Mouse (Mus musculus) hindbrain, embryonic 12.5 days (tissue): ENCODE data around the gene C130050O18Rik. TPM values are rescaled to one million over a fixed set of nuclear protein-coding genes. Genes with fewer than 3 reads are reported as not detected.
A peak's percentile ranks its signal among the peaks of the same experiment; 100 is the strongest.

Experiments
- ATAC-seq: fragments of 200-750 bp; cut with Nextera tagmentation; 2 replicates; pipeline ENCODE4 v1.8.0; 2017; ENCODE audit warnings: moderate TSS enrichment; ENCODE audit not compliant: low FRiP score
- H3K27ac ChIP-seq: fragments of 300-500 bp; sonication (generic); 2 replicates; pipeline ENCODE4 v1.5.1; 2016; ENCODE audit warnings: mild to moderate bottlenecking
- H3K27me3 ChIP-seq: fragments of 300-500 bp; sonication (generic); 2 replicates; pipeline ENCODE4 v1.6.1; 2016; ENCODE audit warnings: mild to moderate bottlenecking
- H3K36me3 ChIP-seq: fragments of 300-500 bp; sonication (generic); 2 replicates; pipeline ENCODE4 v1.6.1; 2016; ENCODE audit warnings: mild to moderate bottlenecking
- H3K4me1 ChIP-seq: fragments of 300-500 bp; sonication (generic); 2 replicates; pipeline ENCODE4 v1.6.1; 2016
- H3K4me2 ChIP-seq: fragments of 300-500 bp; sonication (generic); replicated peaks from 2 replicates; pipeline ENCODE4 v1.6.1; 2016; ENCODE audit warnings: mild to moderate bottlenecking
- H3K4me3 ChIP-seq: fragments of 300-500 bp; sonication (generic); 2 replicates; pipeline ENCODE4 v1.5.1; 2016; ENCODE audit warnings: mild to moderate bottlenecking
- H3K9ac ChIP-seq: fragments of 300-500 bp; sonication (generic); 2 replicates; pipeline ENCODE4 v1.6.1; 2016; ENCODE audit warnings: mild to moderate bottlenecking, moderate library complexity
- H3K9me3 ChIP-seq: fragments of 300-500 bp; sonication (generic); replicated peaks from 2 replicates; pipeline ENCODE4 v1.6.1; 2016; ENCODE audit warnings: mild to moderate bottlenecking
- WGBS: fragments of 180-500 bp; shearing (Covaris S2); methylation state at CpG from one replicate; pipeline ENCODE4 v1.1.7; 2016; 5-methylcytosine and 5-hydroxymethylcytosine counted together
- polyA plus RNA-seq: library from polyadenylated mRNA; unstranded; fragments of >200 nt; fragmentation: Nextera tagmentation; extraction: Ambion mirVana; gene quantifications from 2 replicates; pipeline ENCODE4 v1.2.1, GENCODE M21; 2016

The C130050O18Rik gene
- polyA plus RNA-seq, 1 experiment from 2014 or later: 0.45 TPM

- Histone ChIP-seq H3K27ac (no peak overlapping the region), H3K36me3 (no peaks in the 10 kb centered on the region), H3K27me3 (no peaks in the 10 kb centered on the region), H3K4me1 (peaks cover 33% of the 10 kb centered on the region), H3K9me3 (no peaks in the 10 kb centered on the region), H3K4me2 (no peak overlapping the region), H3K9ac (peak overlapping the region; percentile 14; the same call in 1 of the 2 replicates), H3K4me3 (no peak overlapping the region)
- WGBS: 81% methylated on average over 11 of the region's 11 CpGs
- no peak for ATAC-seq
Measured at GRCm38 (mm10) chr5:139391309-139391990, 13.6 kb upstream of the C130050O18Rik start.

- Histone ChIP-seq H3K9ac (no peak overlapping the region), H3K36me3 (no peaks in the 10 kb centered on the region), H3K9me3 (no peaks in the 10 kb centered on the region), H3K27ac (no peak overlapping the region), H3K4me1 (peaks cover 32% of the 10 kb centered on the region), H3K4me2 (no peak overlapping the region), H3K4me3 (no peak overlapping the region), H3K27me3 (no peaks in the 10 kb centered on the region)
- WGBS: 95% methylated on average over 37 of the region's 37 CpGs
- ATAC-seq: no peak
Measured at GRCm38 (mm10) chr5:139392219-139393196, 12.6 kb upstream of the C130050O18Rik start.

GRCm38 (mm10) chr5:139393197-139393588, 11.9 kb upstream of the C130050O18Rik start:
- H3K4me3 ChIP-seq: no peak overlapping the region

GRCm38 (mm10) chr5:139394399-139394798, 10.7 kb upstream of the C130050O18Rik start:
- no peaks in the 10 kb centered on the region for H3K27me3 ChIP-seq
- H3K36me3 ChIP-seq: no peaks in the 10 kb centered on the region
- no peak for ATAC-seq
- H3K9ac ChIP-seq: no peak overlapping the region
- no peaks in the 10 kb centered on the region for H3K9me3 ChIP-seq
- no peak overlapping the region for H3K4me2 ChIP-seq
- H3K4me1 ChIP-seq: peaks cover 14% of the 10 kb centered on the region
- 68% methylated on average over 7 of the region's 7 CpGs for WGBS
- H3K27ac ChIP-seq: no peak overlapping the region
- no peak overlapping the region for H3K4me3 ChIP-seq

More at GRCm38 (mm10) chr5:139393197-139393588, 11.9 kb upstream of the C130050O18Rik start:
- Histone ChIP-seq H3K9me3 (no peaks in the 10 kb centered on the region), H3K36me3 (no peaks in the 10 kb centered on the region), H3K4me2 (no peak overlapping the region), H3K27me3 (no peaks in the 10 kb centered on the region), H3K27ac (no peak overlapping the region), H3K4me1 (peaks cover 25% of the 10 kb centered on the region), H3K9ac (no peak overlapping the region)
- 82% methylated on average over 16 of the region's 16 CpGs for WGBS
- ATAC-seq: no peak

- 93% methylated on average over 4 of the region's 4 CpGs for WGBS
- H3K36me3 ChIP-seq: no peaks in the 10 kb centered on the region
- ATAC-seq: no peak
- no peaks in the 10 kb centered on the region for H3K27me3 ChIP-seq
- H3K27ac ChIP-seq: no peak overlapping the region
- H3K4me1 ChIP-seq: 0 out of 2 replicates have a peak, but pooled peaks cover 8% of the 10 kb centered on the region
- no peak overlapping the region for H3K9ac ChIP-seq
- H3K4me3 ChIP-seq: no peak overlapping the region
- no peaks in the 10 kb centered on the region for H3K9me3 ChIP-seq
- no peak overlapping the region for H3K4me2 ChIP-seq
Measured at GRCm38 (mm10) chr5:139395528-139395927, 9.6 kb upstream of the C130050O18Rik start.

GRCm38 (mm10) chr5:139397359-139397916, 7.6 kb upstream of the C130050O18Rik start:
- H3K27ac ChIP-seq: no peak overlapping the region
- no peak overlapping the region for H3K4me2 ChIP-seq
- H3K27me3 ChIP-seq: no peaks in the 10 kb centered on the region
- no peaks in the 10 kb centered on the region for H3K9me3 ChIP-seq
- ATAC-seq: no peak
- no peaks in the 10 kb centered on the region for H3K36me3 ChIP-seq
- 90% methylated on average over 4 of the region's 4 CpGs for WGBS
- H3K4me3 ChIP-seq: no peak overlapping the region
- H3K9ac ChIP-seq: no peak overlapping the region
- H3K4me1 ChIP-seq: 0 out of 2 replicates have a peak, but pooled peaks cover 3% of the 10 kb centered on the region

GRCm38 (mm10) chr5:139397959-139398753, 6.9 kb upstream of the C130050O18Rik start:
- no peak overlapping the region for H3K9ac ChIP-seq
- no peaks in the 10 kb centered on the region for H3K9me3 ChIP-seq
- H3K27ac ChIP-seq: no peak overlapping the region
- H3K36me3 ChIP-seq: no peaks in the 10 kb centered on the region
- 0 out of 2 replicates have a peak, but pooled peaks cover 3% of the 10 kb centered on the region for H3K4me1 ChIP-seq
- no peak overlapping the region for H3K4me3 ChIP-seq
- H3K27me3 ChIP-seq: no peaks in the 10 kb centered on the region
- H3K4me2 ChIP-seq: no peak overlapping the region
- 43% methylated on average over 5 of the region's 5 CpGs for WGBS
- no peak for ATAC-seq

- Histone ChIP-seq H3K9me3 (no peaks in the 10 kb centered on the region), H3K27me3 (no peaks in the 10 kb centered on the region), H3K4me1 (peaks cover 2% of the 10 kb centered on the region), H3K36me3 (no peaks in the 10 kb centered on the region), H3K4me2 (no peak overlapping the region), H3K4me3 (no peak overlapping the region), H3K9ac (no peak overlapping the region), H3K27ac (no peak overlapping the region)
- 84% methylated on average over 5 of the region's 5 CpGs for WGBS
- no peak for ATAC-seq
Measured at GRCm38 (mm10) chr5:139398786-139399185, 6.3 kb upstream of the C130050O18Rik start.

GRCm38 (mm10) chr5:139399991-139400390, 5.1 kb upstream of the C130050O18Rik start:
- 92% methylated on average over 14 of the region's 14 CpGs for WGBS
- H3K9me3 ChIP-seq: no peaks in the 10 kb centered on the region
- H3K4me3 ChIP-seq: no peak overlapping the region
- H3K36me3 ChIP-seq: no peaks in the 10 kb centered on the region
- no peak overlapping the region for H3K27ac ChIP-seq
- peaks cover 4% of the 10 kb centered on the region for H3K4me1 ChIP-seq
- no peaks in the 10 kb centered on the region for H3K27me3 ChIP-seq
- no peak overlapping the region for H3K4me2 ChIP-seq
- ATAC-seq: no peak
- no peak overlapping the region for H3K9ac ChIP-seq

GRCm38 (mm10) chr5:139402106-139402505, 3.0 kb upstream of the C130050O18Rik start:
- WGBS: 92% methylated on average over 2 of the region's 2 CpGs
- ATAC-seq: no peak
- Histone ChIP-seq H3K27ac (no peak overlapping the region), H3K36me3 (no peaks in the 10 kb centered on the region), H3K4me1 (peaks cover 14% of the 10 kb centered on the region), H3K4me2 (no peak overlapping the region), H3K9ac (no peak overlapping the region), H3K4me3 (no peak overlapping the region), H3K27me3 (no peaks in the 10 kb centered on the region), H3K9me3 (no peaks in the 10 kb centered on the region)

GRCm38 (mm10) chr5:139403692-139404260, 1.3 kb upstream of the C130050O18Rik start:
- no peak for ATAC-seq
- H3K4me3 ChIP-seq: no peak overlapping the region
- H3K4me1 ChIP-seq: peaks cover 19% of the 10 kb centered on the region
- no peak overlapping the region for H3K9ac ChIP-seq
- no peak overlapping the region for H3K27ac ChIP-seq
- WGBS: 84% methylated on average over 8 of the region's 8 CpGs
- H3K27me3 ChIP-seq: no peaks in the 10 kb centered on the region
- H3K4me2 ChIP-seq: no peak overlapping the region
- H3K36me3 ChIP-seq: no peaks in the 10 kb centered on the region
- H3K9me3 ChIP-seq: no peaks in the 10 kb centered on the region
